Mouse (Mus musculus): ENCODE results near the gene Mapk13. TPM values are rescaled to one million over a fixed set of nuclear protein-coding genes. Genes with fewer than 3 reads are reported as not detected.
"Not testable (repeated sequence)": the region's sequence is repeated elsewhere in the genome, so short reads cannot be mapped to it uniquely, and the experiment has no call there.

Gene Mapk13
- polyA plus RNA-seq, 1 experiment from 2014 or later = 2.6 TPM

- Histone ChIP-seq H3K4me3 (ENCODE audit: low read depth, low read length) (no peak overlapping the region), H3K9ac (ENCODE audit: low read depth, low read length) (no peak overlapping the region), H3K27ac (ENCODE audit: low read depth, low read length) (peak overlapping the region; percentile 79), H3K4me2 (no peak overlapping the region), H3K4me1 (ENCODE audit: control insufficient read depth, insufficient read depth, low read length) (peaks cover 19% of the 10 kb centered on the region), H3K36me3 (ENCODE audit: control insufficient read depth, insufficient read depth, low read length) (peaks cover 42% of the 10 kb centered on the region), H3K27me3 (ENCODE audit: control insufficient read depth, insufficient read depth, low read length) (no peaks in the 10 kb centered on the region), H3K9me3 (replicated peaks; ENCODE audit: control insufficient read depth, low read length) (no peaks in the 10 kb centered on the region)
- no peak for ATAC-seq (replicated peaks; ENCODE audit: insufficient number of reproducible peaks, low FRiP score, low TSS enrichment)
- WGBS (ENCODE audit: insufficient replicate concordance) = 87% methylated on average over 18 of the region's 18 CpGs
Measured at GRCm38 (mm10) chr17:28814529-28815097, 45.5 kb downstream of the Mapk13 start.

- 0 out of 2 replicates have a peak, but pooled peaks have one; percentile 52 for ATAC-seq (replicated peaks; ENCODE audit: insufficient number of reproducible peaks, low FRiP score, low TSS enrichment)
- peak overlapping the region; percentile 79 for H3K27ac ChIP-seq (ENCODE audit: low read depth, low read length)
- no peak overlapping the region for H3K9ac ChIP-seq (ENCODE audit: low read depth, low read length)
- no peak overlapping the region for H3K4me3 ChIP-seq (ENCODE audit: low read depth, low read length)
- H3K27me3 ChIP-seq (ENCODE audit: control insufficient read depth, insufficient read depth, low read length) = no peaks in the 10 kb centered on the region
- WGBS (ENCODE audit: insufficient replicate concordance) = 45% methylated on average over 10 of the region's 10 CpGs
- H3K4me1 ChIP-seq (ENCODE audit: control insufficient read depth, insufficient read depth, low read length) = peaks cover 19% of the 10 kb centered on the region
- H3K9me3 ChIP-seq (replicated peaks; ENCODE audit: control insufficient read depth, low read length) = no peaks in the 10 kb centered on the region
- H3K36me3 ChIP-seq (ENCODE audit: control insufficient read depth, insufficient read depth, low read length) = peaks cover 45% of the 10 kb centered on the region
- no peak overlapping the region; the same call in 1 of the 2 replicates for H3K4me2 ChIP-seq
Measured at GRCm38 (mm10) chr17:28815384-28816004, 46.4 kb downstream of the Mapk13 start.

GRCm38 (mm10) chr17:28816326-28816725 is 47.2 kb downstream of the Mapk13 start:
- Histone ChIP-seq H3K4me1 (ENCODE audit: control insufficient read depth, insufficient read depth, low read length) (peaks cover 19% of the 10 kb centered on the region), H3K36me3 (ENCODE audit: control insufficient read depth, insufficient read depth, low read length) (peaks cover 50% of the 10 kb centered on the region), H3K27ac (ENCODE audit: low read depth, low read length) (peak overlapping the region; percentile 79; the same call in 1 of the 2 replicates)
- 92% methylated on average over 10 of the region's 10 CpGs for WGBS (ENCODE audit: insufficient replicate concordance)
- not testable (repeated sequence) for H3K9ac ChIP-seq (ENCODE audit: low read depth, low read length); H3K9me3 ChIP-seq (replicated peaks; ENCODE audit: control insufficient read depth, low read length); H3K27me3 ChIP-seq (ENCODE audit: control insufficient read depth, insufficient read depth, low read length); H3K4me3 ChIP-seq (ENCODE audit: low read depth, low read length); H3K4me2 ChIP-seq; ATAC-seq (replicated peaks; ENCODE audit: insufficient number of reproducible peaks, low FRiP score, low TSS enrichment)

GRCm38 (mm10) chr17:28816875-28817811 is 48.0 kb downstream of the Mapk13 start:
- 94% methylated on average over 25 of the region's 25 CpGs for WGBS (ENCODE audit: insufficient replicate concordance)
- Histone ChIP-seq H3K4me3 (ENCODE audit: low read depth, low read length) (no peak overlapping the region), H3K9me3 (replicated peaks; ENCODE audit: control insufficient read depth, low read length) (no peaks in the 10 kb centered on the region), H3K4me2 (no peak overlapping the region), H3K4me1 (ENCODE audit: control insufficient read depth, insufficient read depth, low read length) (peaks cover 19% of the 10 kb centered on the region), H3K36me3 (ENCODE audit: control insufficient read depth, insufficient read depth, low read length) (peaks cover 57% of the 10 kb centered on the region), H3K27me3 (ENCODE audit: control insufficient read depth, insufficient read depth, low read length) (no peaks in the 10 kb centered on the region), H3K27ac (ENCODE audit: low read depth, low read length) (no peak overlapping the region), H3K9ac (ENCODE audit: low read depth, low read length) (no peak overlapping the region)
- ATAC-seq (replicated peaks; ENCODE audit: insufficient number of reproducible peaks, low FRiP score, low TSS enrichment) = no peak

DNA sequence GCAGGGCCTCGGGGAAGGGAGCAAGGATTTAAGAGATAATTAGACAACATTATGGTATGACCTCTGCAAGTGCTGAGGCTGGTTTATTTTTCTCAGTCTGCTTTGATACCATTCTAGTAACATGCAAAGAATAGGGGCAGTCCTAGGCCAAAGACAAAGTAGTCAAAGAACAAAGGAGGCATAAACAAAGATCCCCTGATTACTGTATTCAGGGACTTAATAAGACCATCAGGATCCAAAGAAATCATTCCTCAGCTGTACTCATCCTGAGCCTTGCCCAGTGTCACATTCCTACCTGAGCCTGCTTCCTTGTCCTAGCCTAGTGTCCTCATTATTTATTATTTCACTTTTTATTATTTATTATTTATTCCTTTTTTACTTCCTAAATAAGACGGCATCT is 51.1 kb downstream of the Mapk13 start:
- Histone ChIP-seq H3K36me3 (ENCODE audit: control insufficient read depth, insufficient read depth, low read length) (peaks cover 61% of the 10 kb centered on the region), H3K4me3 (ENCODE audit: low read depth, low read length) (no peak overlapping the region), H3K27ac (ENCODE audit: low read depth, low read length) (no peak overlapping the region), H3K27me3 (ENCODE audit: control insufficient read depth, insufficient read depth, low read length) (no peaks in the 10 kb centered on the region), H3K9ac (ENCODE audit: low read depth, low read length) (no peak overlapping the region), H3K4me2 (no peak overlapping the region), H3K9me3 (replicated peaks; ENCODE audit: control insufficient read depth, low read length) (no peaks in the 10 kb centered on the region), H3K4me1 (ENCODE audit: control insufficient read depth, insufficient read depth, low read length) (peaks cover 14% of the 10 kb centered on the region)
- ATAC-seq (replicated peaks; ENCODE audit: insufficient number of reproducible peaks, low FRiP score, low TSS enrichment) = no peak
- WGBS (ENCODE audit: insufficient replicate concordance) = 91% methylated on average over 2 of the region's 2 CpGs

GRCm38 (mm10) chr17:28823004-28823745 is 54.1 kb downstream of the Mapk13 start:
- peak overlapping the region; percentile 85 for H3K27ac ChIP-seq (ENCODE audit: low read depth, low read length)
- peaks cover 56% of the 10 kb centered on the region for H3K36me3 ChIP-seq (ENCODE audit: control insufficient read depth, insufficient read depth, low read length)
- peak overlapping the region; percentile 44 for H3K4me2 ChIP-seq
- H3K4me3 ChIP-seq (ENCODE audit: low read depth, low read length) = peak overlapping the region; percentile 28
- no peaks in the 10 kb centered on the region for H3K9me3 ChIP-seq (replicated peaks; ENCODE audit: control insufficient read depth, low read length)
- ATAC-seq (replicated peaks; ENCODE audit: insufficient number of reproducible peaks, low FRiP score, low TSS enrichment) = peak; percentile 95
- 79% methylated on average over 13 of the region's 13 CpGs for WGBS (ENCODE audit: insufficient replicate concordance)
- H3K27me3 ChIP-seq (ENCODE audit: control insufficient read depth, insufficient read depth, low read length) = no peaks in the 10 kb centered on the region
- peak overlapping the region; percentile 17; the same call in 1 of the 2 replicates for H3K9ac ChIP-seq (ENCODE audit: low read depth, low read length)
- peaks cover 10% of the 10 kb centered on the region; the same call in 1 of the 2 replicates for H3K4me1 ChIP-seq (ENCODE audit: control insufficient read depth, insufficient read depth, low read length)

DNA sequence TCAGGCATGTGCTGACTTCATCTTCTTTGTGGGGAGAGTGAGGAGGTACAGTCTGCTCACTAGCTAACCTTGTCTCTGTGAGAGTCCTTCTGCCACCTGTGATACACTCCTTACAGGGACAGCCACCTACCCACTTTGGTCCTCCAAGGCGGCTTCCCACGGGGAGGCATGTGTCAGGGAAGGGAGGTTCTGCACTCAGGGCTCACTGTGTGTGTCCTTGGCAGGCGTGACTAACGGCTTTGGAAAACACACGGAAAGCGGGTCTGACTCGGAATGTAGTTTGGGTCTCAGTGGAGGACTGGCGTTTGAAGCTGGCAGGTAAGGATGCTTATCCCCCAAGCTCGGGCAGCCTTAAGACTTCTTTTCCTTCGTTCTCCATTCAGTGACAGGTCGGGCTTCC is 54.7 kb downstream of the Mapk13 start:
- H3K4me2 ChIP-seq = peak overlapping the region; percentile 44
- ATAC-seq (replicated peaks; ENCODE audit: insufficient number of reproducible peaks, low FRiP score, low TSS enrichment) = no peak
- H3K4me3 ChIP-seq (ENCODE audit: low read depth, low read length) = peak overlapping the region; percentile 28
- no peaks in the 10 kb centered on the region for H3K9me3 ChIP-seq (replicated peaks; ENCODE audit: control insufficient read depth, low read length)
- peak overlapping the region; percentile 85 for H3K27ac ChIP-seq (ENCODE audit: low read depth, low read length)
- H3K4me1 ChIP-seq (ENCODE audit: control insufficient read depth, insufficient read depth, low read length) = peaks cover 10% of the 10 kb centered on the region; the same call in 1 of the 2 replicates
- peak overlapping the region; percentile 17; the same call in 1 of the 2 replicates for H3K9ac ChIP-seq (ENCODE audit: low read depth, low read length)
- peaks cover 55% of the 10 kb centered on the region for H3K36me3 ChIP-seq (ENCODE audit: control insufficient read depth, insufficient read depth, low read length)
- WGBS (ENCODE audit: insufficient replicate concordance) = 89% methylated on average over 11 of the region's 11 CpGs
- no peaks in the 10 kb centered on the region for H3K27me3 ChIP-seq (ENCODE audit: control insufficient read depth, insufficient read depth, low read length)

GRCm38 (mm10) chr17:28824896-28825295 is 55.8 kb downstream of the Mapk13 start:
- 69% methylated on average over 6 of the region's 6 CpGs for WGBS (ENCODE audit: insufficient replicate concordance)
- Histone ChIP-seq H3K27me3 (ENCODE audit: control insufficient read depth, insufficient read depth, low read length) (no peaks in the 10 kb centered on the region), H3K4me1 (ENCODE audit: control insufficient read depth, insufficient read depth, low read length) (peaks cover 16% of the 10 kb centered on the region), H3K4me3 (ENCODE audit: low read depth, low read length) (0 out of 2 replicates have a peak overlapping the region, but pooled peaks have one; percentile 28), H3K9ac (ENCODE audit: low read depth, low read length) (peak overlapping the region; percentile 40; the same call in 1 of the 2 replicates), H3K4me2 (peak overlapping the region; percentile 44), H3K27ac (ENCODE audit: low read depth, low read length) (peak overlapping the region; percentile 25), H3K9me3 (replicated peaks; ENCODE audit: control insufficient read depth, low read length) (no peaks in the 10 kb centered on the region), H3K36me3 (ENCODE audit: control insufficient read depth, insufficient read depth, low read length) (peaks cover 52% of the 10 kb centered on the region)
- ATAC-seq (replicated peaks; ENCODE audit: insufficient number of reproducible peaks, low FRiP score, low TSS enrichment) = no peak

Measured in heart, embryonic 11.5 days (tissue).